Mouse (Mus musculus): ENCODE data around the gene Btbd8. TPM values are rescaled to one million over a fixed set of nuclear protein-coding genes. Genes with fewer than 3 reads are reported as not detected.

Btbd8 gene
- total and polyA plus RNA-seq, 3 experiments, result 0.90 to 5.6 (median 5.1) TPM

DNA sequence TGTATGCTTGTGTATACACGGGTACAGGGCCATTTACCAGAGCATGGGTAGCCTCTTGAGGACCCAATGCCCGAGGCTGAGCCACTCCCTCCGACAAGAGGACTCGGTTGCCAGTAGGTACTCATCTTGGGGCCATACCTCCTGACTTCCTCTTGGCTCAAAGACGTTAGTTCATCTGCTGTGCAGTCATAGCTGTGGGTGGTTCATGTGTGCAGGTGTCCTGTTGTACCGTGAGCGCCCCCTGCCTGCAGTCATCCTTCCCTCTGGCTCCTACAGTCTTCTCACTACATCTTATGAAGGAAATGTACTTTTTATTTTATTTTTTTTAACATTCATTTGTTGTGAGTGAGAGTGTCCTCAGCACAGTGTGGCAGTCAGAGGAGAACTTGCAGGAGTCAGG is 75.8 kb downstream of the Btbd8 start:
- Histone ChIP-seq H3K27me3 (ENCODE audit: control insufficient read depth, insufficient read depth, low read length) (no peaks in the 10 kb centered on the region), H3K4me1 (ENCODE audit: control insufficient read depth, insufficient read depth, low read length) (no peaks in the 10 kb centered on the region), H3K4me3 (no peak overlapping the region), H3K9ac (ENCODE audit: low read depth, low read length) (no peak overlapping the region), H3K36me3 (ENCODE audit: control insufficient read depth, insufficient read depth, low read length) (no peaks in the 10 kb centered on the region), H3K79me2 (replicated peaks; ENCODE audit: control insufficient read depth, insufficient read depth, low read length) (no peaks in the 10 kb centered on the region), H3K27ac (no peak overlapping the region)
- peak; percentile 67 for TF ChIP-seq CTCF (IDR thresholded peaks at IDR 0.05)
- no peak for TF ChIP-seq POLR2A (IDR thresholded peaks at IDR 0.05; ENCODE audit: insufficient read depth, low read depth, low read length)
- WGBS, result 51% methylated on average over 7 of the region's 7 CpGs
- peak; percentile 21 to 33 for DNase-seq
- intact Hi-C loops (cut with DNase I), result loop anchor here (10.0 kb wide), 1 partner anchor 659 kb away; no protein-coding TSS in a partner anchor

GRCm38 (mm10) chr5:107515453-107515852 is 77.7 kb downstream of the Btbd8 start:
- Histone ChIP-seq H3K27me3 (ENCODE audit: control insufficient read depth, insufficient read depth, low read length) (no peaks in the 10 kb centered on the region), H3K27ac (no peak overlapping the region), H3K4me3 (no peak overlapping the region), H3K9ac (ENCODE audit: low read depth, low read length) (no peak overlapping the region), H3K36me3 (ENCODE audit: control insufficient read depth, insufficient read depth, low read length) (no peaks in the 10 kb centered on the region), H3K79me2 (replicated peaks; ENCODE audit: control insufficient read depth, insufficient read depth, low read length) (no peaks in the 10 kb centered on the region), H3K4me1 (ENCODE audit: control insufficient read depth, insufficient read depth, low read length) (no peaks in the 10 kb centered on the region)
- WGBS, result 91% methylated on average over 3 of the region's 3 CpGs
- intact Hi-C loops (cut with DNase I), result loop anchor here (10.0 kb wide), 1 partner anchor 661 kb away; no protein-coding TSS in a partner anchor
- no peak for DNase-seq
- TF ChIP-seq POLR2A (IDR thresholded peaks at IDR 0.05; ENCODE audit: insufficient read depth, low read depth, low read length), result no peak
- no peak for TF ChIP-seq CTCF (IDR thresholded peaks at IDR 0.05)
- no peak for TF ChIP-seq EP300 (IDR thresholded peaks at IDR 0.05; ENCODE audit: insufficient read depth, low read depth, low read length)

DNA sequence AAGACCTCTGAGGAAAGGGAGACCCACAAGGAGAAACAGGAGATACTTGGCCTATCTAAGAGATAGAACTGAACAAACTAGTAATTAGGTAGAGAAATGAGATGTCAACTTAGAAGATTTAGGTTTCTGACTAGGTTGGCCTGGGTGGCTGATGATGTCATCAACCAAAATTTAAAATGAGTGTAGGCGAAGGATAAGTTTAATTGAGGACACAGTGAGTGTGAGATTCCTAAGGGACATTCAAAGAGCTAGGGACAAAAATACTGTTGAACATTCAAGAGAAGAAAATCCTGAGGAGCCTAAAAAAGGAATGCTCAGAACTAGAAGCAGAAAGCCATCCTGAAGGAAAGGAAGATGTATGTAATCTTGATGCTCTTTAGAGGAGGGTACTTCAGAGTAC is 78.3 kb downstream of the Btbd8 start:
- DNase-seq, result no peak
- Histone ChIP-seq H3K36me3 (ENCODE audit: control insufficient read depth, insufficient read depth, low read length) (no peaks in the 10 kb centered on the region), H3K27ac (no peak overlapping the region), H3K4me1 (ENCODE audit: control insufficient read depth, insufficient read depth, low read length) (no peaks in the 10 kb centered on the region), H3K79me2 (replicated peaks; ENCODE audit: control insufficient read depth, insufficient read depth, low read length) (no peaks in the 10 kb centered on the region), H3K9ac (ENCODE audit: low read depth, low read length) (no peak overlapping the region), H3K27me3 (ENCODE audit: control insufficient read depth, insufficient read depth, low read length) (no peaks in the 10 kb centered on the region), H3K4me3 (no peak overlapping the region)
- intact Hi-C loops (cut with DNase I), result loop anchor here (10.0 kb wide), 1 partner anchor 661 kb away; no protein-coding TSS in a partner anchor
- 87% methylated on average over 1 of the region's 1 CpGs for WGBS
- TF ChIP-seq POLR2A (IDR thresholded peaks at IDR 0.05; ENCODE audit: insufficient read depth, low read depth, low read length), result no peak
- no peak for TF ChIP-seq CTCF (IDR thresholded peaks at IDR 0.05)
- TF ChIP-seq EP300 (IDR thresholded peaks at IDR 0.05; ENCODE audit: insufficient read depth, low read depth, low read length), result no peak

DNA sequence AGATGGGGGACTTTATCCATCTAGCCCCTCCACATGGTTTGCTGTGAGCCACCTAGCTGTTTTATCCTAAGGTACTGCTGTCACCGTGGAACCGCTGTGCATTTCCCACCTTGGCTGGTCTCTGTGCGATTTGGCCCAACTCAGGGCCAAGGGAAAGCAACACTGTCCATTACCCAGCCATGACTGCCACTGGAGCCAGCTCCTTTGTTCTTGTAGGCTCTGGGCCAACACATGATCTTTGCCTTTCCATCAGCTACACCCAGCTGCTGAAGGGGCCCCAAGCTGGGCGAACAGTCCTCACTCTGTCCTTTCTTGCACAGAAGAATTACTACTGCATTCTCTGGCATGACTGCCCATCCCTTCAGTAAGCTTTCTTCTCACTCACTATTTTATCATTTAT is 80.8 kb downstream of the Btbd8 start:
- WGBS, result 84% methylated on average over 4 of the region's 4 CpGs
- Histone ChIP-seq H3K9ac (ENCODE audit: low read depth, low read length) (no peak overlapping the region), H3K79me2 (replicated peaks; ENCODE audit: control insufficient read depth, insufficient read depth, low read length) (no peaks in the 10 kb centered on the region), H3K36me3 (ENCODE audit: control insufficient read depth, insufficient read depth, low read length) (no peaks in the 10 kb centered on the region), H3K4me3 (no peak overlapping the region), H3K4me1 (ENCODE audit: control insufficient read depth, insufficient read depth, low read length) (peaks cover 1% of the 10 kb centered on the region; the same call in 1 of the 2 replicates), H3K27ac (no peak overlapping the region), H3K27me3 (ENCODE audit: control insufficient read depth, insufficient read depth, low read length) (no peaks in the 10 kb centered on the region)
- intact Hi-C loops (cut with DNase I), result loop anchor here (10.0 kb wide), 1 partner anchor 664 kb away; no protein-coding TSS in a partner anchor
- TF ChIP-seq POLR2A (IDR thresholded peaks at IDR 0.05; ENCODE audit: insufficient read depth, low read depth, low read length) (no peak), CTCF (IDR thresholded peaks at IDR 0.05) (no peak), EP300 (IDR thresholded peaks at IDR 0.05; ENCODE audit: insufficient read depth, low read depth, low read length) (no peak)
- DNase-seq, result no peak

GRCm38 (mm10) chr5:107521386-107521785 is 83.6 kb downstream of the Btbd8 start:
- 0 out of 2 replicates have a peak overlapping the region, but pooled peaks have one; percentile 14 for H3K4me3 ChIP-seq
- H3K79me2 ChIP-seq (replicated peaks; ENCODE audit: control insufficient read depth, insufficient read depth, low read length), result no peaks in the 10 kb centered on the region
- H3K27me3 ChIP-seq (ENCODE audit: control insufficient read depth, insufficient read depth, low read length), result no peaks in the 10 kb centered on the region
- intact Hi-C loops (cut with DNase I), result no loop called here
- no peak for TF ChIP-seq POLR2A (IDR thresholded peaks at IDR 0.05; ENCODE audit: insufficient read depth, low read depth, low read length)
- no peak for TF ChIP-seq CTCF (IDR thresholded peaks at IDR 0.05)
- TF ChIP-seq EP300 (IDR thresholded peaks at IDR 0.05; ENCODE audit: insufficient read depth, low read depth, low read length), result no peak
- no peaks in the 10 kb centered on the region for H3K36me3 ChIP-seq (ENCODE audit: control insufficient read depth, insufficient read depth, low read length)
- no peak overlapping the region for H3K9ac ChIP-seq (ENCODE audit: low read depth, low read length)
- WGBS, result 84% methylated on average over 6 of the region's 6 CpGs
- DNase-seq, result no peak
- peaks cover 1% of the 10 kb centered on the region; the same call in 1 of the 2 replicates for H3K4me1 ChIP-seq (ENCODE audit: control insufficient read depth, insufficient read depth, low read length)
- peak overlapping the region; percentile 45 for H3K27ac ChIP-seq

GRCm38 (mm10) chr5:107521897-107522296 is 84.1 kb downstream of the Btbd8 start:
- WGBS, result 22% methylated on average over 7 of the region's 7 CpGs
- Histone ChIP-seq H3K36me3 (ENCODE audit: control insufficient read depth, insufficient read depth, low read length) (no peaks in the 10 kb centered on the region), H3K27me3 (ENCODE audit: control insufficient read depth, insufficient read depth, low read length) (no peaks in the 10 kb centered on the region), H3K9ac (ENCODE audit: low read depth, low read length) (no peak overlapping the region), H3K4me1 (ENCODE audit: control insufficient read depth, insufficient read depth, low read length) (peaks cover 1% of the 10 kb centered on the region; the same call in 1 of the 2 replicates), H3K79me2 (replicated peaks; ENCODE audit: control insufficient read depth, insufficient read depth, low read length) (no peaks in the 10 kb centered on the region), H3K4me3 (peak overlapping the region; percentile 14; the same call in 1 of the 2 replicates), H3K27ac (peak overlapping the region; percentile 48)
- DNase-seq, result peak; percentile 34 to 47
- TF ChIP-seq EP300 (IDR thresholded peaks at IDR 0.05; ENCODE audit: insufficient read depth, low read depth, low read length) (no peak), POLR2A (IDR thresholded peaks at IDR 0.05; ENCODE audit: insufficient read depth, low read depth, low read length) (peak; percentile 66)
- intact Hi-C loops (cut with DNase I), result no loop called here
